Mouse (Mus musculus) urinary bladder, postnatal 36 days (tissue): ENCODE results near the gene Map2k3.
A peak's percentile ranks its signal among the peaks of the same experiment; 100 is the strongest.

Source experiments
- DNase-seq, 2 experiments: peaks; one replicate each; pipeline ENCODE4 v3.0.0; 2022; ENCODE audit warnings: low spot score in 2 of 2, mixed read lengths in 1 of 2

Map2k3 gene

GRCm38 (mm10) chr11:60924981-60925380 lies 6.9 kb upstream of the Map2k3 start:
- no peak for DNase-seq

- peak; percentile 83 to 89 for DNase-seq
Measured at GRCm38 (mm10) chr11:60927264-60927663, 4.6 kb upstream of the Map2k3 start.

- DNase-seq: no peak
Measured at GRCm38 (mm10) chr11:60930724-60931281, 1.0 kb upstream of the Map2k3 start.

GRCm38 (mm10) chr11:60931282-60931868 lies 458 bp upstream of the Map2k3 start:
- no peak for DNase-seq

- no peak for DNase-seq
Measured at GRCm38 (mm10) chr11:60932503-60933020, 729 bp downstream of the Map2k3 start.

GRCm38 (mm10) chr11:60933178-60933930 lies 1.5 kb downstream of the Map2k3 start:
- peak in 1 of 2 experiments; percentile 68 for DNase-seq

GRCm38 (mm10) chr11:60934795-60935194 lies 3.0 kb downstream of the Map2k3 start:
- no peak for DNase-seq

GRCm38 (mm10) chr11:60935326-60935974 lies 3.6 kb downstream of the Map2k3 start:
- DNase-seq: peak; percentile 63 to 81

- no peak for DNase-seq
Measured at GRCm38 (mm10) chr11:60935975-60936373, 4.1 kb downstream of the Map2k3 start.

- DNase-seq: no peak
Measured at GRCm38 (mm10) chr11:60937611-60938010, 5.8 kb downstream of the Map2k3 start.

GRCm38 (mm10) chr11:60939487-60939886 lies 7.7 kb downstream of the Map2k3 start:
- DNase-seq: no peak

GRCm38 (mm10) chr11:60940501-60940900 lies 8.7 kb downstream of the Map2k3 start:
- DNase-seq: no peak

- no peak for DNase-seq
Measured at GRCm38 (mm10) chr11:60941370-60941769, 9.5 kb downstream of the Map2k3 start.

- no peak for DNase-seq
Measured at GRCm38 (mm10) chr11:60942263-60943015, 10.6 kb downstream of the Map2k3 start.

GRCm38 (mm10) chr11:60945003-60945402 lies 13.2 kb downstream of the Map2k3 start:
- DNase-seq: no peak

- DNase-seq: no peak
Measured at GRCm38 (mm10) chr11:60951896-60952295, 20.1 kb downstream of the Map2k3 start.

GRCm38 (mm10) chr11:60952362-60952761 lies 20.5 kb downstream of the Map2k3 start:
- no peak for DNase-seq

GRCm38 (mm10) chr11:60952986-60953385 lies 21.2 kb downstream of the Map2k3 start:
- DNase-seq: no peak

- DNase-seq: peak; percentile 78 to 83
Measured at GRCm38 (mm10) chr11:60953803-60954202, 22.0 kb downstream of the Map2k3 start.

- no peak for DNase-seq
Measured at GRCm38 (mm10) chr11:60954255-60955104, 22.6 kb downstream of the Map2k3 start.
